Mouse (Mus musculus): Measurements from ENCODE around the gene Arhgap24. TPM values are rescaled to one million over a fixed set of nuclear protein-coding genes. Genes with fewer than 3 reads are reported as not detected.

Arhgap24 gene
- polyA plus RNA-seq, 1 experiment from 2014 or later, result 6.7 TPM

DNA sequence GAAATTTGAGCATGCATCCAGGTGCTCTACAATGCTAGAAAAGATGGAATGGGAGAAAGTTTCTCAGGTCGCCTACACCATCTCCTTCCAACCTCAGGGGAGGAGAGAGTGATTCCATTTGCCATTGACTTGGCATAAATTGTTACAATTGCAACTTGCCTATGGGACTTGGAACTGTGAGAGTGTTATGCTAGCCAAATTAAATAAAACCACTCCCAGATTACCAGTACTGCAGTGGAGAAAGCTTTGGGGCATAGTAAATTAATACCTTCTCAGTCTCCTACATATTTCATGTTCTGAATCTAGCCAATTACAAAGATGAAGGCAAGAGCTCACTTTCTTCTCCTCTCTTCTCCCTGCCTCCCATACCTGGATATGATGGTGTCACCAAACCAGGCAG lies 139.8 kb downstream of the Arhgap24 start:
- Histone ChIP-seq H3K4me1 (replicated peaks; ENCODE audit: control insufficient read depth, insufficient read depth, low read length) (no peaks in the 10 kb centered on the region), H3K4me2 (replicated peaks; ENCODE audit: low read depth, low read length) (no peak overlapping the region), H3K36me3 (ENCODE audit: control insufficient read depth, insufficient read depth, low read length) (no peaks in the 10 kb centered on the region), H3K9me3 (ENCODE audit: control insufficient read depth, low read length) (no peaks in the 10 kb centered on the region), H3K27me3 (ENCODE audit: control insufficient read depth, insufficient read depth, low read length) (no peaks in the 10 kb centered on the region), H3K4me3 (ENCODE audit: low read depth, low read length) (no peak overlapping the region), H3K9ac (ENCODE audit: low read depth, low read length) (no peak overlapping the region), H3K27ac (ENCODE audit: low read depth, low read length) (no peak overlapping the region)
- DNase-seq (ENCODE audit: low spot score) (no peak), ATAC-seq (ENCODE audit: low FRiP score) (no peak)
- WGBS, result 93% methylated on average over 1 of the region's 1 CpGs

DNA sequence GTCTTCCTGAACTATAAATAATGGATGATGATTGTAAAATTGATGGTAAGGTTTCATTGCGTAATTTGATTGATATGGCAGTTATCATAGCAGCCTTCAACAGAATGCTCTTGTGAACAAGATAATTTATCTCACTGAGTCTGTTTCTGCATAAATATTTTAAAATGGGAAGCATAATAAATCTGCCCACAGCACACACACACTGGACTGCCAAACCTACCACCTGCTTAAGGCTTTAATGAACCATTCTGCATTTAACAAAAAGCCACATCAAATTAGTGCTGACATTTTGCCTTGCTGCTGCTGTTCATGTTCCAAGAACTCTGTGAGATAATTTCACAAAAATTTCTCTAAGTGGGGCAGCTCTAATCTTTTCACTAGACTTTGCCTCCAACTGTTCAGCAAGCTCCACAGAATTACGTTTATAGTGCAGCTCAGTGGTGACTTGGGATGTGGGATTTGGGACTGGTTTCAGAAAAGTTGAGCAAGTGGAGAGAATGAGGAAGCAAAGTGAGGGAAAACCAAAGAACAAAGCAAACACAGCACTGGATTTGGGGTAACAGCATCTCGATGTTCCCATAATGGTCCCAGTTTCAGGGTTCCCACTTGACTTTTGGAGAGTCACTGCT lies 142.7 kb downstream of the Arhgap24 start:
- H3K4me2 ChIP-seq (replicated peaks; ENCODE audit: low read depth, low read length), result no peak overlapping the region
- no peak overlapping the region for H3K4me3 ChIP-seq (ENCODE audit: low read depth, low read length)
- H3K27ac ChIP-seq (ENCODE audit: low read depth, low read length), result no peak overlapping the region
- H3K9me3 ChIP-seq (ENCODE audit: control insufficient read depth, low read length), result no peaks in the 10 kb centered on the region
- H3K9ac ChIP-seq (ENCODE audit: low read depth, low read length), result no peak overlapping the region
- no peaks in the 10 kb centered on the region for H3K27me3 ChIP-seq (ENCODE audit: control insufficient read depth, insufficient read depth, low read length)
- 91% methylated on average over 3 of the region's 3 CpGs for WGBS
- no peaks in the 10 kb centered on the region for H3K4me1 ChIP-seq (replicated peaks; ENCODE audit: control insufficient read depth, insufficient read depth, low read length)
- DNase-seq (ENCODE audit: low spot score) (no peak), ATAC-seq (ENCODE audit: low FRiP score) (no peak)
- H3K36me3 ChIP-seq (ENCODE audit: control insufficient read depth, insufficient read depth, low read length), result no peaks in the 10 kb centered on the region

GRCm38 (mm10) chr5:102626671-102627070 lies 145.5 kb downstream of the Arhgap24 start:
- H3K4me3 ChIP-seq (ENCODE audit: low read depth, low read length), result no peak overlapping the region
- DNase-seq (ENCODE audit: low spot score), result no peak
- no peaks in the 10 kb centered on the region for H3K9me3 ChIP-seq (ENCODE audit: control insufficient read depth, low read length)
- no peaks in the 10 kb centered on the region for H3K27me3 ChIP-seq (ENCODE audit: control insufficient read depth, insufficient read depth, low read length)
- 67% methylated on average over 2 of the region's 2 CpGs for WGBS
- no peak overlapping the region for H3K9ac ChIP-seq (ENCODE audit: low read depth, low read length)
- H3K4me2 ChIP-seq (replicated peaks; ENCODE audit: low read depth, low read length), result no peak overlapping the region
- no peak overlapping the region for H3K27ac ChIP-seq (ENCODE audit: low read depth, low read length)
- no peaks in the 10 kb centered on the region for H3K36me3 ChIP-seq (ENCODE audit: control insufficient read depth, insufficient read depth, low read length)
- no peaks in the 10 kb centered on the region for H3K4me1 ChIP-seq (replicated peaks; ENCODE audit: control insufficient read depth, insufficient read depth, low read length)
- no peak for ATAC-seq (ENCODE audit: low FRiP score)

DNA sequence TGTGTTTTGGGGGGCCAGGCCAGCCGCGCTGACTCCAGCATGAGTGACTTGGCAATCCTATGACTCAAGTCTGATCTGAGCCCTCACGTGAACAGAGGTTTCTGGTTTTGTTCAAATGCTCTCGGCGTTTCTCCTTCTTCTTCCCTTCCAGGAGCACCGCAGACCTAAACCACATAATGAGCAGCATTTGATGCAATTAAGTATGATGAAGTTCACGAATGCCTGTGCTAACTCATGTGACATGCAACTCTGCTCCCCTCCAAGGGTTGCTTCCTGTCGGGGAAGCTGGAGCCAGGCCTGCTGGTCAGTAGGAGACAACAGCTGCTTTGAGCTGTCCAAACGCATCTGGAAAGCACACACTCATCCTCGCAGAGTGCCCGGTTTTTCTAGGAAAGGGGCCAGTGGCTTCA lies 148.2 kb downstream of the Arhgap24 start:
- Histone ChIP-seq H3K36me3 (ENCODE audit: control insufficient read depth, insufficient read depth, low read length) (no peaks in the 10 kb centered on the region), H3K4me2 (replicated peaks; ENCODE audit: low read depth, low read length) (no peak overlapping the region), H3K9me3 (ENCODE audit: control insufficient read depth, low read length) (no peaks in the 10 kb centered on the region), H3K27me3 (ENCODE audit: control insufficient read depth, insufficient read depth, low read length) (no peaks in the 10 kb centered on the region), H3K27ac (ENCODE audit: low read depth, low read length) (no peak overlapping the region), H3K4me1 (replicated peaks; ENCODE audit: control insufficient read depth, insufficient read depth, low read length) (no peaks in the 10 kb centered on the region), H3K9ac (ENCODE audit: low read depth, low read length) (no peak overlapping the region), H3K4me3 (ENCODE audit: low read depth, low read length) (no peak overlapping the region)
- DNase-seq (ENCODE audit: low spot score) (no peak), ATAC-seq (ENCODE audit: low FRiP score) (no peak)
- WGBS, result 80% methylated on average over 11 of the region's 11 CpGs

DNA sequence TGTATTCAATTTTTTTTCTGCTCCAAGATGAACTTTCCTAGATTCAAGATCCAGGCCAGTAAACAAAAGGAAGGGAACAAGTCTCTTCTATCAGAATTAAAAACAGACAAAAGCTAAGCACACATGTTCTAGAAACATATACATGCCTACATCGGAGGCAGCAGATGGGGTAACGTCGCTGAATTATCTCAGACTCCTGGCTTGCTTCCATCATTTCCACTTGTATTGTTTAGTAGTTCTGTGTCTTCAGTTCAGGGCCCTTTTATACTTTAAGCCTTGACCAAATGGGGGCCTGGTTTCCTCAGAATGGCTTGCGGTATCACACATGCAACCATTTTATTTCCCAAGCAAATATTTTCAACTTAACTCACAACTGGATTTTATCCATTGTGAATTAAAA lies 154.4 kb downstream of the Arhgap24 start:
- ATAC-seq (ENCODE audit: low FRiP score) (no peak), DNase-seq (ENCODE audit: low spot score) (no peak)
- Histone ChIP-seq H3K27me3 (ENCODE audit: control insufficient read depth, insufficient read depth, low read length) (no peaks in the 10 kb centered on the region), H3K36me3 (ENCODE audit: control insufficient read depth, insufficient read depth, low read length) (no peaks in the 10 kb centered on the region), H3K27ac (ENCODE audit: low read depth, low read length) (no peak overlapping the region), H3K4me3 (ENCODE audit: low read depth, low read length) (no peak overlapping the region), H3K9ac (ENCODE audit: low read depth, low read length) (no peak overlapping the region), H3K4me1 (replicated peaks; ENCODE audit: control insufficient read depth, insufficient read depth, low read length) (no peaks in the 10 kb centered on the region), H3K9me3 (ENCODE audit: control insufficient read depth, low read length) (no peaks in the 10 kb centered on the region), H3K4me2 (replicated peaks; ENCODE audit: low read depth, low read length) (no peak overlapping the region)
- WGBS, result 88% methylated on average over 4 of the region's 4 CpGs

DNA sequence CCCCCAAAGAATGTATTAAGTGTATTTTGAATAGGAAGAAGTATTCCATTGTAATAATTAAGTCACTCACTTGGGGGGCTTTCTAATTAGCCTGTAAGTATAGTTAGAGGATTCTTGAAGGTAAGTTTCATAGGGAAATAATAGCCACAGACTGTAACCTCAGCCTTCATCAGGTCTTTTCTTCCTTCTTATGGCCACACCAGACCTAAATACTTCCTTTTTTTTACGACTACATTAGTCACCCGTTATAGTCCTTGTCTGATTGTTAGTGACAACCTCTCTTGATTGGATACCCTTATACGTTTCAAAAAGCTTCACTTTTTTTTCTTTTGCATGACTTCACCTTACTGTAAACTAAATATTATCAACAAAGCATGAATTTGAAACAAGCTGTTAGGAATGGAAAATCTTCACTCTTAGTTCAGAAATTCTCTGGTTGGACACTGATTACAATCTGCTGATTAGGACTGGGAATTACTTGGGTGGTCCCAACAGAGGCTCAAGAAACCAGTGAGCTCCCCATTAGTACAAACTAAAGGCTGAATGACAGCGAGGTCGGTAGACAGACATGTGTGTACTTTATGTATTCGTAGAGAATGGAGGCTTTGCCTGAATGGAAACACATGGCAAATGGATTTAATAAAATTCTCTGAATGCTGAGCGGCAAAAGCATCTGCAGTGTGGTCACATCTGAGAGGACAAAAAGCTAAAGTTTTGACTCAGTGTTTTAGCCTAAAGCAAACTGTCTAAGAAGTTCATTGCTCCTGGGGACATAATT lies 158.8 kb downstream of the Arhgap24 start:
- no peak overlapping the region for H3K27ac ChIP-seq (ENCODE audit: low read depth, low read length)
- no peaks in the 10 kb centered on the region for H3K9me3 ChIP-seq (ENCODE audit: control insufficient read depth, low read length)
- H3K4me3 ChIP-seq (ENCODE audit: low read depth, low read length), result no peak overlapping the region
- H3K9ac ChIP-seq (ENCODE audit: low read depth, low read length), result no peak overlapping the region
- H3K4me2 ChIP-seq (replicated peaks; ENCODE audit: low read depth, low read length), result no peak overlapping the region
- WGBS, result 83% methylated on average over 7 of the region's 7 CpGs
- ATAC-seq (ENCODE audit: low FRiP score), result no peak
- H3K36me3 ChIP-seq (ENCODE audit: control insufficient read depth, insufficient read depth, low read length), result no peaks in the 10 kb centered on the region
- DNase-seq (ENCODE audit: low spot score), result no peak
- no peaks in the 10 kb centered on the region for H3K4me1 ChIP-seq (replicated peaks; ENCODE audit: control insufficient read depth, insufficient read depth, low read length)
- no peaks in the 10 kb centered on the region for H3K27me3 ChIP-seq (ENCODE audit: control insufficient read depth, insufficient read depth, low read length)

GRCm38 (mm10) chr5:102643364-102643763 lies 162.2 kb downstream of the Arhgap24 start:
- H3K36me3 ChIP-seq (ENCODE audit: control insufficient read depth, insufficient read depth, low read length), result no peaks in the 10 kb centered on the region
- no peak overlapping the region for H3K4me3 ChIP-seq (ENCODE audit: low read depth, low read length)
- 93% methylated on average over 7 of the region's 7 CpGs for WGBS
- no peaks in the 10 kb centered on the region for H3K27me3 ChIP-seq (ENCODE audit: control insufficient read depth, insufficient read depth, low read length)
- ATAC-seq (ENCODE audit: low FRiP score) (no peak), DNase-seq (ENCODE audit: low spot score) (no peak)
- no peak overlapping the region for H3K4me2 ChIP-seq (replicated peaks; ENCODE audit: low read depth, low read length)
- H3K4me1 ChIP-seq (replicated peaks; ENCODE audit: control insufficient read depth, insufficient read depth, low read length), result no peaks in the 10 kb centered on the region
- no peaks in the 10 kb centered on the region for H3K9me3 ChIP-seq (ENCODE audit: control insufficient read depth, low read length)
- no peak overlapping the region for H3K27ac ChIP-seq (ENCODE audit: low read depth, low read length)
- no peak overlapping the region for H3K9ac ChIP-seq (ENCODE audit: low read depth, low read length)

- DNase-seq (ENCODE audit: low spot score), result no peak
- H3K4me1 ChIP-seq (replicated peaks; ENCODE audit: control insufficient read depth, insufficient read depth, low read length), result no peaks in the 10 kb centered on the region
- no peaks in the 10 kb centered on the region for H3K27me3 ChIP-seq (ENCODE audit: control insufficient read depth, insufficient read depth, low read length)
- H3K4me3 ChIP-seq (ENCODE audit: low read depth, low read length), result no peak overlapping the region
- WGBS, result 86% methylated on average over 4 of the region's 4 CpGs
- H3K4me2 ChIP-seq (replicated peaks; ENCODE audit: low read depth, low read length), result no peak overlapping the region
- no peaks in the 10 kb centered on the region for H3K36me3 ChIP-seq (ENCODE audit: control insufficient read depth, insufficient read depth, low read length)
- no peak overlapping the region for H3K9ac ChIP-seq (ENCODE audit: low read depth, low read length)
- no peak for ATAC-seq (ENCODE audit: low FRiP score)
- no peaks in the 10 kb centered on the region for H3K9me3 ChIP-seq (ENCODE audit: control insufficient read depth, low read length)
- H3K27ac ChIP-seq (ENCODE audit: low read depth, low read length), result no peak overlapping the region
These were observed 162.6 kb downstream of the Arhgap24 start for GRCm38 (mm10) chr5:102643820-102644219.

DNA sequence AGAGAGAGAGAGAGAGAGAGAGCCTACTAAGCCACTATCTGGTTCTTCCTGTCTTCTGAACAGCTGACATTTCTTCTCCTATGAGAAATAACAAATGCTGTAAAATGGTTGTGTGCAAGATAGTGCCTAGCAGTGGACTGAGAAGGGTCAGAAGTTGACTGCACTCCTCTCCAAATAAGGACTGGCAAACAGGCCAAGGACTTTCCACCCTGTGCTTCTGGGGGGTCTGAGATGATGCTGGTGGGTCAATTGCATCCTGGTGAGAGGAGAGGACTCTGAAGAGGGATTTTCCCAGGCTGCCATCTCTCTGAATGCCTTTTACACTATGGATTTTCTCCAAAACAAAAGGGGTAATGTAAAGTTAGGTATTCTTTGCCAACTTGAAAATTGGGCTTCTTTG lies 177.9 kb downstream of the Arhgap24 start:
- no peaks in the 10 kb centered on the region for H3K9me3 ChIP-seq (ENCODE audit: control insufficient read depth, low read length)
- H3K27ac ChIP-seq (ENCODE audit: low read depth, low read length), result no peak overlapping the region
- no peaks in the 10 kb centered on the region for H3K4me1 ChIP-seq (replicated peaks; ENCODE audit: control insufficient read depth, insufficient read depth, low read length)
- no peaks in the 10 kb centered on the region for H3K36me3 ChIP-seq (ENCODE audit: control insufficient read depth, insufficient read depth, low read length)
- H3K9ac ChIP-seq (ENCODE audit: low read depth, low read length), result no peak overlapping the region
- DNase-seq (ENCODE audit: low spot score), result no peak
- no peak overlapping the region for H3K4me2 ChIP-seq (replicated peaks; ENCODE audit: low read depth, low read length)
- ATAC-seq (ENCODE audit: low FRiP score), result no peak
- H3K4me3 ChIP-seq (ENCODE audit: low read depth, low read length), result no peak overlapping the region
- no peaks in the 10 kb centered on the region for H3K27me3 ChIP-seq (ENCODE audit: control insufficient read depth, insufficient read depth, low read length)
